Mouse (Mus musculus) heart, embryonic 15.5 days (tissue): ENCODE data around the gene Zp2. TPM values are rescaled to one million over a fixed set of nuclear protein-coding genes. Genes with fewer than 3 reads are reported as not detected.

Source experiments
- ATAC-seq: fragments of 200-750 bp; cut with Nextera tagmentation; replicated peaks from 2 replicates; pipeline ENCODE4 v1.8.0; 2017; ENCODE audit warnings: low read depth, moderate TSS enrichment; ENCODE audit not compliant: insufficient number of reproducible peaks, insufficient read depth, low FRiP score
- H3K27ac ChIP-seq: fragments of 300-500 bp; sonication (generic); 2 replicates; pipeline ENCODE4 v1.5.1; 2015; ENCODE audit warnings: mild to moderate bottlenecking, inconsistent platforms
- H3K27me3 ChIP-seq: fragments of 300-500 bp; sonication (generic); 2 replicates; pipeline ENCODE4 v1.6.1; 2015; ENCODE audit warnings: inconsistent platforms
- H3K36me3 ChIP-seq: fragments of 300-500 bp; sonication (generic); 2 replicates; pipeline ENCODE4 v1.6.1; 2015; ENCODE audit warnings: mild to moderate bottlenecking, inconsistent platforms
- H3K4me1 ChIP-seq: fragments of 300-500 bp; sonication (generic); replicated peaks from 2 replicates; pipeline ENCODE4 v1.6.1; 2015; ENCODE audit warnings: inconsistent platforms
- H3K4me2 ChIP-seq: fragments of 300-500 bp; sonication (generic); 2 replicates; pipeline ENCODE4 v1.6.1; 2015; ENCODE audit warnings: inconsistent platforms, mild to moderate bottlenecking, moderate library complexity
- H3K4me3 ChIP-seq: fragments of 300-500 bp; sonication (generic); 2 replicates; pipeline ENCODE4 v1.5.1; 2015; ENCODE audit warnings: mild to moderate bottlenecking, inconsistent platforms
- H3K9ac ChIP-seq: fragments of 300-500 bp; sonication (generic); 2 replicates; pipeline ENCODE4 v1.6.1; 2015; ENCODE audit warnings: mild to moderate bottlenecking, inconsistent platforms
- H3K9me3 ChIP-seq: fragments of 300-500 bp; sonication (generic); replicated peaks from 2 replicates; pipeline ENCODE4 v1.6.1; 2016; ENCODE audit warnings: inconsistent platforms
- WGBS: fragments of 180-500 bp; shearing (Covaris S2); methylation state at CpG from one replicate; pipeline ENCODE4 v1.1.7; 2015; ENCODE audit warnings: mixed read lengths; 5-methylcytosine and 5-hydroxymethylcytosine counted together
- polyA plus RNA-seq: library from polyadenylated mRNA; unstranded; fragments of >200 nt; fragmentation: Nextera tagmentation; extraction: Ambion mirVana; gene quantifications from 2 replicates; pipeline ENCODE4 v1.2.1, GENCODE M21; 2015

The Zp2 gene
- polyA plus RNA-seq: 0.06 and 0.14 TPM in 2 replicates

DNA sequence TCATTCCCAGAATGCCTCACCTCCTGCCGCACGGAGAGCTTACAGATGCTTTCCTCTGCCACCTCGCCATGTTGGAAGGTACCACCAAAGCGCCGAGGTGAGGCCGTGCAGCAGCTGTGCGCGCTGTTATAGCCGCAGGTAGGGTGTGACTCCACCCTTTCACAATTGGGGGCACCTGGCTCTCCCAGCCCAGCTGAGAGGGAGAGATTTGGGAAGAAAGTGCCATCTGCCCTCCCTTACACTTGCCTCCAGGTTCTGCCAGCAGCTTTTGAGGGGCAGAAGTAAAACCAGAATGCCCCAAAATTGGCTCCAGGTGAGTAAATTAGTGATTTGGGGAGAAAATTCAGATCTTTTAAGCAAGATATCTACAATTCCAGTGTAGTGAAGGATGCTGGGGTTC is at the start of gene Zp2:
Gene Zp2 (minus strand): TSS at position 101 of the 400 bp plus-strand sequence.
- Histone ChIP-seq H3K27me3 (no peaks in the 10 kb centered on the region), H3K9me3 (no peaks in the 10 kb centered on the region), H3K4me3 (no peak within 1 kb of the TSS), H3K4me1 (no peaks in the 10 kb centered on the region), H3K36me3 (no peaks in the 10 kb centered on the region), H3K4me2 (no peak within 1 kb of the TSS), H3K9ac (no peak within 1 kb of the TSS), H3K27ac (no peak within 1 kb of the TSS)
- WGBS: 61% methylated on average over 9 of the region's 9 CpGs
- ATAC-seq: no peak

GRCm38 (mm10) chr7:120192816-120193215 is 47.7 kb upstream of the Zp2 start:
- WGBS: 78% methylated on average over 6 of the region's 6 CpGs
- H3K9me3 ChIP-seq: no peaks in the 10 kb centered on the region
- no peak overlapping the region for H3K4me3 ChIP-seq
- no peaks in the 10 kb centered on the region for H3K36me3 ChIP-seq
- H3K9ac ChIP-seq: no peak overlapping the region
- H3K27ac ChIP-seq: no peak overlapping the region
- H3K27me3 ChIP-seq: no peaks in the 10 kb centered on the region
- no peak overlapping the region for H3K4me2 ChIP-seq
- ATAC-seq: no peak
- H3K4me1 ChIP-seq: peaks cover 7% of the 10 kb centered on the region

- no peaks in the 10 kb centered on the region for H3K36me3 ChIP-seq
- no peaks in the 10 kb centered on the region for H3K9me3 ChIP-seq
- H3K4me1 ChIP-seq: peaks cover 7% of the 10 kb centered on the region
- WGBS: 40% methylated on average over 3 of the region's 3 CpGs
- ATAC-seq: no peak
- H3K4me3 ChIP-seq: no peak overlapping the region
- H3K9ac ChIP-seq: no peak overlapping the region
- no peak overlapping the region for H3K27ac ChIP-seq
- H3K4me2 ChIP-seq: no peak overlapping the region
- H3K27me3 ChIP-seq: no peaks in the 10 kb centered on the region
Observed at GRCm38 (mm10) chr7:120192207-120192606, 47.1 kb upstream of the Zp2 start.

DNA sequence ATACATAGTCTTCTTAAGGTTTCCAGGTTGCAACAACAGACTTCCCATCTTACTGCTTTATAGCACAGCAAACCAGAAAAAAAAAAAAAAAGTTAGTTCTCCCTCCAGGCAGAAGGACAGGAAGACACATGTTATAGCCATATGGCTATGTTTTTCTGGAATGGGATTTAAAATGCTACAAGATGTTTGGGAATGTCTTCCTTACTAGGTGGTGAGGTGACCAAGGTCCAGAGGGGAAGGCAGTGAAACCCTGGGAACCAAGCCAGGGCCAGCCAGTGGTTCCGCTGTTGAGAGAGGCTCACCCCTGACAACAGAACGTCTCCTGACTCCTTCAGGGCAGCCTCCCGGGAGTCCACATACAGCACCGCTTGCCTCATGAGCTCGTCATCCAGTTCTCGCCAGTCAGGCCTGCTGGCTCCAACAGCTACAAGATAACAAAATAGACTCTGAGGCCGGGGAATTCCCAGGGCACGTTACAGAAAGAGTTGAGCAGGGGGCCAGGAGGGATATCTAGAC is 45.1 kb upstream of the Zp2 start:
- Histone ChIP-seq H3K36me3 (no peaks in the 10 kb centered on the region), H3K4me1 (peaks cover 7% of the 10 kb centered on the region), H3K27me3 (no peaks in the 10 kb centered on the region), H3K9ac (no peak overlapping the region), H3K27ac (peak overlapping the region; percentile 26), H3K9me3 (no peaks in the 10 kb centered on the region), H3K4me2 (no peak overlapping the region), H3K4me3 (no peak overlapping the region)
- peak; percentile 76 for ATAC-seq
- WGBS: 13% methylated on average over 8 of the region's 8 CpGs

- H3K9ac ChIP-seq: no peak overlapping the region
- H3K9me3 ChIP-seq: no peaks in the 10 kb centered on the region
- peak overlapping the region; percentile 26; the same call in 1 of the 2 replicates for H3K27ac ChIP-seq
- H3K4me2 ChIP-seq: no peak overlapping the region
- no peaks in the 10 kb centered on the region for H3K27me3 ChIP-seq
- ATAC-seq: no peak
- 54% methylated on average over 8 of the region's 8 CpGs for WGBS
- H3K4me3 ChIP-seq: no peak overlapping the region
- H3K36me3 ChIP-seq: no peaks in the 10 kb centered on the region
- H3K4me1 ChIP-seq: peaks cover 7% of the 10 kb centered on the region
Observed at GRCm38 (mm10) chr7:120189369-120190149, 44.5 kb upstream of the Zp2 start.

DNA sequence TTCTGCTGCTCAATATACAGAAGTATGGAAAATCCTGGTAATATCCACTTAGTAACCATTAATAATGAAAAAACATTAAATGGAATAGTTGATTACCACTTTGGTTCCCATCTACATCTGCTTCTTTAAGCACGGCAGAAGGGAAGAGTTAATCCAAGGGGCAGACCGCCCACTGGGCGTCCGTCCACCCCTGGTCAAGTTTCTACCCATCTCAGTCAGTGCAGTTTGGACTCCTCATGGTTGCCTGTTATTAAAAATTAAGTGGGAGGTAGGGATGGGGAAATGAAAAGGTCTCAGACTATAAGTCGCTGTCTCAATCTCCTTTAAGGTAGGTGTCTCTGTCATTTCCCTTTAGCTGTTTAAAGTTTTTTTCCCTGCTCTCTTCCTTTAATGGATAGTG is 43.9 kb upstream of the Zp2 start:
- Histone ChIP-seq H3K27ac (no peak overlapping the region), H3K36me3 (no peaks in the 10 kb centered on the region), H3K9me3 (no peaks in the 10 kb centered on the region), H3K4me1 (peaks cover 7% of the 10 kb centered on the region), H3K4me3 (no peak overlapping the region), H3K27me3 (no peaks in the 10 kb centered on the region), H3K4me2 (no peak overlapping the region), H3K9ac (no peak overlapping the region)
- 88% methylated on average over 5 of the region's 5 CpGs for WGBS
- ATAC-seq: no peak

- ATAC-seq: no peak
Observed at GRCm38 (mm10) chr7:120182891-120183290, 37.8 kb upstream of the Zp2 start.

DNA sequence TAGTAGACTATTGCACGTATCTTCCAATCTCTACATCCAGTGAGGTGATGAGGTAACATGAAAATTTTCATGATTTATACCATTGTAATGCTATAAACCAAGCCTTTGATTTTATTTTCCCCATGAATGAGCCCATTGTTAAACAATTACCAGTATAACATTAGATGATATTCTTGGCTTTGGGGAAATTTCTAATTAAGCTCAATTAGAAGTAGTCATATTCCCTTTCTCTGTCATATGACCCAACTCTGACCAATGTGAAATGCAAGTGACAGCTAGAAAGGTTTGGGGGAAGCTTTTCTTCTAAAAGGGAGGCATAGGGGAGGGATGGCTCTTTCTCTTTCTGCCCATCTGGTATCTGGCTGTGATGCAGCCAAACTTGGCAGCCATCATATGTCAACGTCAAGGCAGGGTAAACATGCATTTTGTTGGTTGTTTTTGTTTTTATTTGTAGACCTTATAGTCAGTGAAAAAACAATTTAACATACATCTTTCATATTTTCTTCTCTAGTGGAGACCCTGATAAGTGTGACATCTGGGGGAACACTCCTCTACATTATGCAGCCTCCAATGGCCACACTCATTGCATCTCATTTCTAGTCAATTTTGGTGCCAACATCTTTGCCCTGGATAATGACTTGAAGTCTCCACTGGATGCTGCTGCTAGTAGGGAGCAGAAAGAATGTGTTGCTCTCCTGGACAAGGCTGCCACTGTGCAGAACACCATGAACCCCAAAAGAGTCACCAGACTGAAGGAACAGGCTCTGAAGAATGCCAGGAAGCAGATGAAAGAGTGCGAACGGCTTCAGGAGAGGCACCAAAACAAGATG is 36.5 kb upstream of the Zp2 start:
- Histone ChIP-seq H3K27me3 (no peaks in the 10 kb centered on the region), H3K27ac (no peak overlapping the region), H3K4me1 (no peaks in the 10 kb centered on the region), H3K36me3 (no peaks in the 10 kb centered on the region), H3K9ac (no peak overlapping the region), H3K4me2 (no peak overlapping the region), H3K9me3 (no peaks in the 10 kb centered on the region), H3K4me3 (no peak overlapping the region)
- WGBS: 86% methylated on average over 4 of the region's 4 CpGs
- no peak for ATAC-seq

More at GRCm38 (mm10) chr7:120182891-120183290, 37.8 kb upstream of the Zp2 start:
- H3K9ac ChIP-seq: no peak overlapping the region
- H3K4me3 ChIP-seq: no peak overlapping the region
- no peak overlapping the region for H3K27ac ChIP-seq
- H3K27me3 ChIP-seq: no peaks in the 10 kb centered on the region
- H3K4me1 ChIP-seq: no peaks in the 10 kb centered on the region
- H3K4me2 ChIP-seq: no peak overlapping the region
- no peaks in the 10 kb centered on the region for H3K9me3 ChIP-seq
- H3K36me3 ChIP-seq: no peaks in the 10 kb centered on the region

GRCm38 (mm10) chr7:120180547-120180946 is 35.5 kb upstream of the Zp2 start:
- Histone ChIP-seq H3K36me3 (no peaks in the 10 kb centered on the region), H3K9me3 (no peaks in the 10 kb centered on the region), H3K27me3 (no peaks in the 10 kb centered on the region), H3K27ac (no peak overlapping the region), H3K4me2 (no peak overlapping the region), H3K4me3 (no peak overlapping the region), H3K9ac (no peak overlapping the region), H3K4me1 (no peaks in the 10 kb centered on the region)
- 74% methylated on average over 5 of the region's 5 CpGs for WGBS
- no peak for ATAC-seq

GRCm38 (mm10) chr7:120178935-120179334 is 33.8 kb upstream of the Zp2 start:
- WGBS: 23% methylated on average over 2 of the region's 2 CpGs
- Histone ChIP-seq H3K4me3 (no peak overlapping the region), H3K4me2 (no peak overlapping the region), H3K27ac (no peak overlapping the region), H3K9me3 (no peaks in the 10 kb centered on the region), H3K27me3 (no peaks in the 10 kb centered on the region), H3K36me3 (no peaks in the 10 kb centered on the region), H3K4me1 (no peaks in the 10 kb centered on the region), H3K9ac (no peak overlapping the region)
- ATAC-seq: no peak

GRCm38 (mm10) chr7:120177611-120178010 is 32.5 kb upstream of the Zp2 start:
- Histone ChIP-seq H3K9me3 (no peaks in the 10 kb centered on the region), H3K27me3 (no peaks in the 10 kb centered on the region), H3K9ac (no peak overlapping the region), H3K4me2 (no peak overlapping the region), H3K4me1 (no peaks in the 10 kb centered on the region), H3K36me3 (no peaks in the 10 kb centered on the region), H3K4me3 (no peak overlapping the region), H3K27ac (no peak overlapping the region)
- no peak for ATAC-seq
- 79% methylated on average over 3 of the region's 3 CpGs for WGBS
